Mouse (Mus musculus) liver, adult 2 months (tissue): ENCODE results near the gene Nmu. TPM values are rescaled to one million over a fixed set of nuclear protein-coding genes. Genes with fewer than 3 reads are reported as not detected.
A peak's percentile ranks its signal among the peaks of the same experiment; 100 is the strongest.

ENCODE experiments used
- DNase-seq: peaks from one replicate; pipeline ENCODE4 v3.0.0-alpha.2; 2011; ENCODE audit warnings: low read depth, low spot score; ENCODE audit errors: extremely low read depth
- H3K27ac ChIP-seq: fragments of 200-500 bp; replicated peaks from 2 replicates; pipeline ENCODE4 v1.5.1; 2012; ENCODE audit warnings: low read depth, mild to moderate bottlenecking, control low read depth, inconsistent platforms, low read length; ENCODE audit not compliant: insufficient read depth
- H3K27me3 ChIP-seq: fragments of 200-500 bp; 2 replicates; pipeline ENCODE4 v1.6.1; 2012; ENCODE audit warnings: mild to moderate bottlenecking, moderate library complexity, low read length, inconsistent platforms; ENCODE audit not compliant: control insufficient read depth, insufficient read depth
- H3K36me3 ChIP-seq: fragments of 200-500 bp; 2 replicates; pipeline ENCODE4 v1.6.1; 2012; ENCODE audit warnings: low read length, inconsistent platforms; ENCODE audit not compliant: control insufficient read depth, insufficient read depth
- H3K4me1 ChIP-seq: fragments of 200-500 bp; 2 replicates; pipeline ENCODE4 v1.6.1; 2011; ENCODE audit warnings: low read length; ENCODE audit not compliant: control insufficient read depth, insufficient read depth
- H3K4me3 ChIP-seq: fragments of 200-500 bp; 2 replicates; pipeline ENCODE4 v1.5.1; 2011; ENCODE audit warnings: low read depth, mild to moderate bottlenecking, control low read depth, low read length, moderate library complexity; ENCODE audit not compliant: insufficient read depth
- H3K79me2 ChIP-seq: fragments of 200-500 bp; 2 replicates; pipeline ENCODE4 v1.6.1; 2012; ENCODE audit warnings: inconsistent platforms, mild to moderate bottlenecking, low read length, moderate library complexity; ENCODE audit not compliant: control insufficient read depth, insufficient read depth
- H3K9ac ChIP-seq: fragments of 200-500 bp; 2 replicates; pipeline ENCODE4 v1.6.1; 2012; ENCODE audit warnings: low read depth, mild to moderate bottlenecking, control low read depth, inconsistent platforms, low read length
- CTCF ChIP-seq: fragments of 200-500 bp; IDR thresholded peaks from 2 replicates; pipeline ENCODE4 v1.5.1; 2011; ENCODE audit warnings: low read depth, low read length, control low read depth
- POLR2A ChIP-seq: fragments of 200-500 bp; IDR thresholded peaks from 2 replicates; pipeline ENCODE4 v1.6.1; 2011; ENCODE audit warnings: low read length, control low read depth; ENCODE audit not compliant: insufficient read depth; ENCODE audit errors: extremely low read depth
- WGBS: fragments of 180-500 bp; shearing (Covaris S2); methylation state at CpG from one replicate; pipeline ENCODE4 v1.1.7; 2018; 5-methylcytosine and 5-hydroxymethylcytosine counted together
- polyA plus RNA-seq: library from polyadenylated mRNA; depleted of rRNA; stranded (reverse); fragments of >200 nt; gene quantifications from 2 replicates; pipeline ENCODE4 v1.2.3, GENCODE M21; 2012; rRNA removed
- total RNA-seq: library from RNA; depleted of rRNA; stranded (reverse); fragments of >200 nt; gene quantifications from 2 replicates; pipeline ENCODE4 v1.2.3, GENCODE M21; 2014; rRNA removed

Nmu gene
- total and polyA plus RNA-seq, 2 experiments = not detected

DNA sequence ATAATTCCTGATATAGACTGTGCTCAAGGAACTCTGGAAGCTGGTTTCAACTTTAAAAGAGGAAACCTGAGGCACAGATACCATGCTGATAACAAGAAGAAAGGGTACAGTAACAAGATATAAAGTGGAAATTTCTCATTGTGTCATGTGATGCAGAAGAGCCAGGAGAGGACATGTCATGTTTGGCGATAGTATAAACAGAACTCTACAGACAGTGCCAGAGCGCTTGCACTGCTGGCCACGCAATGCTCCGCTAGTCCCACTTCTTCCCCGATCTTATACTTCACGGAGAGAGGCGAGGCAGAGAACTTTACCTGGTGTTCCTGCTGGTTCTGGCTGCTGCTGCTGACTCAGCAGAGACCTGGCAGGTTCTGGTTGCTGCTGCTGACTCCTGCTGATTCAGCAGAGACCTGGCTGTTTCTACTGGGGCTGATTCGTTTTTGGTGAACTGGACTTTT, 74.3 kb downstream of the Nmu start:
- DNase-seq = peak; percentile 81
- WGBS = 12% methylated on average over 8 of the region's 8 CpGs
- Histone ChIP-seq H3K9ac (no peak overlapping the region), H3K27ac (no peak overlapping the region), H3K4me3 (no peak overlapping the region), H3K79me2 (peaks cover 29% of the 10 kb centered on the region), H3K36me3 (no peaks in the 10 kb centered on the region), H3K4me1 (peaks cover 21% of the 10 kb centered on the region), H3K27me3 (no peaks in the 10 kb centered on the region)
- TF ChIP-seq POLR2A (no peak), CTCF (no peak)

DNA sequence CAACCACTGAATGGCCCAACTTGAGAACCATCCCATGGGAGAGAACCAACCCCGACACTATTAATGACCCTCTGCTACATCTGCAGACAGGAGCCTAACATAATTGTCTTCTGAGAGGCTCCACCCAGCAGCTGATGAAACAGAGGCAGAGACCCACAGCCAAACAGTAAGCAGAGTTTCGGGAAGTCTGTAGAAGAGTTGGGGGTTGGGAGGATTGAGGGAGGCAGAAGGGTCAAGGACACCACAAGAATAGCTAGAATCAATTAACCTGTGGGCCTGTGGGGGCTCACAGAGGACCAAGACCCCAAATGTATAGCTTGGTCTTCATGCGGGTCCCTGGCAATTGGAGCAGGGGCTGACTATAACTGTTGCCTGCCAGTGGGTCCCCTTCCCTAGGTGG, 75.3 kb downstream of the Nmu start:
- WGBS = 76% methylated on average over 3 of the region's 3 CpGs

DNA sequence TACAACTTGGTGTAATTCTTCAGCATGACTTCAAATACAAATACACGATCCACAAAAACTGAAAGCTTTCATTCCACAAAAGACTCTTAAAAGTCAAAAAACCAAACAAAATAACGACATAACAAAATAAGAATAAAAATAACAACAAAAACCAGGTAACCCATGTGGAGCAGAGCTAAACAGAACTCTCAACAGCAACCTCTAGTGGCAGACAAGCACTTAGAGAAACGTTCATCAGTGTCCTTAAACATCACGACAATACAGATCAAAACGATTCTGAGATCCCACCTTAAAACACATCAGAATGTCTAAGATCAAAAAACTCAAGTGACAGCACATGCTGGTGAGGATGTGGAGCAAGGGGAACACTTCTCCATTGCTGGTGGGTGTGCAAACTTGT, 76.5 kb downstream of the Nmu start:
- H3K9ac ChIP-seq = no peak overlapping the region
- H3K4me1 ChIP-seq = peaks cover 21% of the 10 kb centered on the region
- no peak overlapping the region for H3K4me3 ChIP-seq
- H3K27ac ChIP-seq = no peak overlapping the region
- no peaks in the 10 kb centered on the region for H3K36me3 ChIP-seq
- no peaks in the 10 kb centered on the region for H3K27me3 ChIP-seq
- 68% methylated on average over 5 of the region's 5 CpGs for WGBS
- TF ChIP-seq POLR2A (no peak), CTCF (no peak)
- no peak for DNase-seq
- H3K79me2 ChIP-seq = peaks cover 36% of the 10 kb centered on the region

More for the DNA sequence above, 75.3 kb downstream of the Nmu start:
- Histone ChIP-seq H3K4me1 (peaks cover 21% of the 10 kb centered on the region), H3K27ac (no peak overlapping the region), H3K36me3 (no peaks in the 10 kb centered on the region), H3K79me2 (peaks cover 32% of the 10 kb centered on the region), H3K4me3 (no peak overlapping the region), H3K27me3 (no peaks in the 10 kb centered on the region), H3K9ac (no peak overlapping the region)
- DNase-seq = no peak
- TF ChIP-seq CTCF = no peak
- no peak for TF ChIP-seq POLR2A

DNA sequence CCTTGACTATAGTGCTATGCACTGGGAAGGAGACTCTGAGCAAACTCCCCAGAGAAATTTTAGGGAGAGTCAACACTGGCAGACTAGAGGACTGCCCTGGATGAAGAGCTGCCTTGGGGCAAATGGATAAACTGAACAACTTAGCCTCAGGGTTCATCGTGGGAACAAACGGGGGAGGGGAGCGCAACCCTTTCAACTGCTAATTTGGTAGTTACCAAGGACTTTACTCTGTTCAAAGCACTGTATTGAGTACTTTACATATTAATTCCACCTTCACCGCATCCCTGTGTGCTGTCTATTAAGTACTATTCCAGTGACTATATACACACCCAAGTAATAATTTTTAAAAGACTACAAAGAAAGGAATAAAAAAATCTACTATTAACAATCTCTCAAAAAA, 77.9 kb downstream of the Nmu start:
- H3K27me3 ChIP-seq = no peaks in the 10 kb centered on the region
- H3K27ac ChIP-seq = no peak overlapping the region
- peaks cover 35% of the 10 kb centered on the region for H3K79me2 ChIP-seq
- 84% methylated on average over 4 of the region's 4 CpGs for WGBS
- no peak overlapping the region for H3K4me3 ChIP-seq
- no peaks in the 10 kb centered on the region for H3K36me3 ChIP-seq
- peaks cover 19% of the 10 kb centered on the region for H3K4me1 ChIP-seq
- no peak for DNase-seq
- H3K9ac ChIP-seq = no peak overlapping the region
- no peak for TF ChIP-seq CTCF
- no peak for TF ChIP-seq POLR2A

DNA sequence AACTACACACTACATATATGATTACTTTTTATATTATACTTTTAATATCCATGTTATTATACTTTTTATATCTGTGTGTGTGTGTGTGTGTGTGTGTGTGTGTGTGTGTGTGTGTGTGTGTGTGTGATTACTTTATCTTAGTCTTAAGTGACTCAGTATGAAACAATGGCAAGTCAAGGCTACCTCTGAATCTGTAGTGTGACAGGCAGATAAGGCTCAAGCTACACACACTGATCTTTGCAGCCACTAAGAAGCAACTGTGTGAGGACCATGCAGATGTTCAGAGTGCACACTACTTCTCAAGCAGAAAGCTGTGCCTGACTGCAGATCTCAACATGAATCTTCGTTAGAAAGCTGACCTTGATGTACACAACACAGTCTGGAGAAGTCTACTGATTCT, 79.7 kb downstream of the Nmu start:
- H3K79me2 ChIP-seq = peaks cover 33% of the 10 kb centered on the region
- no peak for DNase-seq
- no peak overlapping the region for H3K9ac ChIP-seq
- TF ChIP-seq POLR2A = no peak
- TF ChIP-seq CTCF = no peak
- WGBS = 89% methylated on average over 1 of the region's 1 CpGs
- no peaks in the 10 kb centered on the region for H3K27me3 ChIP-seq
- H3K27ac ChIP-seq = no peak overlapping the region
- no peak overlapping the region for H3K4me3 ChIP-seq
- H3K4me1 ChIP-seq = peaks cover 10% of the 10 kb centered on the region
- no peaks in the 10 kb centered on the region for H3K36me3 ChIP-seq

Other genes starting within 250 kb of the Nmu start
- 7.8 and 10.0 TPM in 2 replicates for gene Srd5a3, start 223.5 kb downstream of the Nmu start, total RNA-seq
- gene Srd5a3, start 223.5 kb downstream of the Nmu start, polyA plus RNA-seq = 42.4 and 57.3 TPM in 2 replicates
- gene Tmem165, start 179.9 kb downstream of the Nmu start, total RNA-seq = 13.9 and 15.1 TPM in 2 replicates
- gene Tmem165, start 179.9 kb downstream of the Nmu start, polyA plus RNA-seq = 10.3 and 11.0 TPM in 2 replicates
- gene Clock, start 59.0 kb downstream of the Nmu start, total RNA-seq = 14.7 and 17.6 TPM in 2 replicates
- 10.9 and 11.3 TPM in 2 replicates for gene Clock, start 59.0 kb downstream of the Nmu start, polyA plus RNA-seq
- not detected in 2 replicates for gene Pdcl2, start 32.6 kb downstream of the Nmu start, total RNA-seq
- gene Pdcl2, start 32.6 kb downstream of the Nmu start, polyA plus RNA-seq = not detected in 2 replicates
- not detected in 2 replicates for gene Gm7271, start 120.3 kb upstream of the Nmu start, total RNA-seq
- not detected in 2 replicates for gene Gm7271, start 120.3 kb upstream of the Nmu start, polyA plus RNA-seq
- 14.7 and 14.8 TPM in 2 replicates for gene Exoc1, start 165.5 kb upstream of the Nmu start, total RNA-seq
- gene Exoc1, start 165.5 kb upstream of the Nmu start, polyA plus RNA-seq = 6.6 and 7.2 TPM in 2 replicates
- 2.8 and 3.0 TPM in 2 replicates for gene Cep135, start 224.9 kb upstream of the Nmu start, total RNA-seq
- gene Cep135, start 224.9 kb upstream of the Nmu start, polyA plus RNA-seq = 0.44 and 0.62 TPM in 2 replicates